Mouse (Mus musculus) macrophage (primary cell): Measurements from ENCODE around the gene Osbpl7. TPM values are rescaled to one million over a fixed set of nuclear protein-coding genes. Genes with fewer than 3 reads are reported as not detected.

ENCODE experiments used
- H3K27ac ChIP-seq: fragments of 350-480 bp; formaldehyde crosslinking; 2 replicates; pipeline ENCODE4 v1.9.0; 2021
- H3K36me3 ChIP-seq: fragments of 350-480 bp; formaldehyde crosslinking; 2 replicates; pipeline ENCODE4 v1.9.0; 2021; ENCODE audit errors: inconsistent target
- H3K4me3 ChIP-seq: fragments of 350-480 bp; formaldehyde crosslinking; 2 replicates; pipeline ENCODE4 v1.9.0; 2021; ENCODE audit errors: inconsistent target
- H3K79me2 ChIP-seq: fragments of 350-480 bp; formaldehyde crosslinking; 2 replicates; pipeline ENCODE4 v1.9.0; 2021; ENCODE audit errors: inconsistent target
- WGBS: methylation state at CpG from one replicate; pipeline ENCODE4 v1.1.7; 2026; ENCODE audit warnings: inconsistent platforms; ENCODE audit not compliant: missing documents; 5-methylcytosine and 5-hydroxymethylcytosine counted together
- polyA plus RNA-seq: library from polyadenylated mRNA; stranded (reverse); fragments of 250-400 nt; gene quantifications from 3 replicates; pipeline ENCODE4 v1.2.4, GENCODE M21; 2018; ENCODE audit warnings: inconsistent platforms

Osbpl7 gene
- polyA plus RNA-seq, 1 experiment from 2014 or later = 6.4 TPM

- Histone ChIP-seq H3K27ac (peak within 1 kb of the TSS; percentile 53), H3K36me3 (no peaks in the 10 kb centered on the region), H3K79me2 (no peaks in the 10 kb centered on the region), H3K4me3 (peak within 1 kb of the TSS; percentile 77)
- WGBS = under 1% methylated on average over 25 of the region's 25 CpGs
Measured at GRCm38 (mm10) chr11:97029686-97030417, 20.6 kb upstream of the Osbpl7 start, which contains the start of gene Scrn2. Gene Scrn2 (plus strand): TSS chr11:97029938.

DNA sequence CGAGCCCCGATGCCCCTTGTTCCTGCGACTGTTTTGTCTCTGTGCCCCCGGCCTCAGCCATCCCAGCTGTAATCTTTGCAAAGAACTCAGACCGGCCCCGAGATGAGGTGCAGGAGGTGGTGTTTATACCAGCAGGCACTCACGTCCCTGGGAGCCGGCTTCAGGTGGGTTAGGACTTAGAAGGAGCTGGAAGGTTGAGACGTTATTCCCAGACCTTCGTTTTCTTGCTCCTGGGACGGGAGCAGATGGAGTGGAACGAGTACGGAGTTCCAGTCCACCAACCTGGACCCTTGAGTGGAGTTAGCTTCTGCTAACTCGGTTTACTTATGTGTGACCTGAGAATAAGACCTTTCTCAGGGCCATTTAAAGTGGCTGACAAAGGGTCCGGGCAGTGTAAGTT is 20.0 kb upstream of the Osbpl7 start:
- Histone ChIP-seq H3K27ac (peak overlapping the region; percentile 53; the same call in 1 of the 2 replicates), H3K79me2 (no peaks in the 10 kb centered on the region), H3K4me3 (peak overlapping the region; percentile 77), H3K36me3 (no peaks in the 10 kb centered on the region)
- 24% methylated on average over 14 of the region's 15 CpGs for WGBS

DNA sequence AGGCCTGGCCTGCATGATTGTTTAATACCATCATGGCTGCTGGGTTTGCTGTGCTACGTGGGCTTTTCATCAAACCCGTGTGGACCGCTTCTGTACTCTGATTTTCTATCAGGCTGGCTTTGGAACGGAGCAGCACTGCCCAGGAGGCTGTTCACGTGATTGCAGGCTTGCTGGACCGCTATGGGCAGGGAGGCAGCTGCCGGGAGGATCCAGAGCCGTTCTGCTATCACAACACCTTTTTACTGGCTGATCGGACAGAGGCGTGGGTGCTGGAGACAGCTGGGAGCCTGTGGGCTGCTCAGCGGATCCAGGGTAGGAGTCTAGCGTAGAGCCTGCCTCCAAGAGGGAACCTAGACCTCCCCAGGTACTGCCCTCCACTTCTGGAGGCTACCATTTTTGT is 18.5 kb upstream of the Osbpl7 start:
- H3K27ac ChIP-seq = no peak overlapping the region
- WGBS = 98% methylated on average over 12 of the region's 12 CpGs
- no peaks in the 10 kb centered on the region for H3K79me2 ChIP-seq
- H3K36me3 ChIP-seq = no peaks in the 10 kb centered on the region
- H3K4me3 ChIP-seq = no peak overlapping the region

DNA sequence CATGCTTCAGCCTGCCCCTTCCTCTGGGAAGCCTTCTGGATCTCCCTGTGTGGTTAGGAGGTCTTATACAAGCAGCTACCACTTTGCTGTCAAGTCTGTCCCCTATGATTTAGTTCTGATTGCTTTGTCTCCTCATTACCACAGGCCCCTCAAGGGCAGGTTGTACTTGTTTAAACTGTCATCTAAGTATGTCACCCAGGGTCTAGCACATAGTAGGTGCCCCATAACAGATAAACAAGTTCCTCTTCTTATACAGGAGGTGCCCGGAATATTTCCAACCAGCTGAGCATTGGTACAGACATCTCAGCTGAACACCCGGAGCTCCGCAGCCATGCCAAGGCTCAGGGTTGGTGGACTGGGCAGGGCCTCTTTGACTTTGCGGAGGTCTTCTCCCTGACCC is 17.9 kb upstream of the Osbpl7 start:
- Histone ChIP-seq H3K27ac (no peak overlapping the region), H3K36me3 (no peaks in the 10 kb centered on the region), H3K4me3 (no peak overlapping the region), H3K79me2 (no peaks in the 10 kb centered on the region)
- WGBS = 95% methylated on average over 4 of the region's 4 CpGs

- H3K79me2 ChIP-seq = no peaks in the 10 kb centered on the region
- no peaks in the 10 kb centered on the region for H3K36me3 ChIP-seq
- no peak overlapping the region for H3K27ac ChIP-seq
- WGBS = 94% methylated on average over 4 of the region's 4 CpGs
- H3K4me3 ChIP-seq = no peak overlapping the region
Measured at GRCm38 (mm10) chr11:97033781-97034180, 16.6 kb upstream of the Osbpl7 start.

DNA sequence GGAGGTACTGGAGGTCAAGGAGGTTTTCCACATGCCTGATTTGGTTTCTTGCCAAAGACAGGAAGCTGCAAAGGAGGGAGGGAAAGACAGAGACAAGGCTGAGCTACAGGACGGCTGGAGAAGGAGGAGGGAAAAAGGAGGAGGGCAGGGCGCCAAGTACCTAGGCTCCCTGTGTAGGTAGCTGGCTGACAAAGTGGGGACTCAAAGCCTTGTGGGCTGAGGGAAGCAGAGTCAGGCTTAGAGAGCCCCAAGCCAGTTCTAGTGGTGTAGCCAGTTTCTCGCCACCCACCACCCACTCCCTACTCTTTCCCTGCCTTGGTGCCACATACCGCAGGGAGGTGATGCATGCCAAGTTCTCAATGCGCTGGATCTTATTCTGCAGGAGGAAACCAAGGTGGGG is 14.3 kb upstream of the Osbpl7 start:
- no peak overlapping the region for H3K27ac ChIP-seq
- no peaks in the 10 kb centered on the region for H3K36me3 ChIP-seq
- WGBS = 91% methylated on average over 5 of the region's 5 CpGs
- H3K4me3 ChIP-seq = no peak overlapping the region
- H3K79me2 ChIP-seq = no peaks in the 10 kb centered on the region

DNA sequence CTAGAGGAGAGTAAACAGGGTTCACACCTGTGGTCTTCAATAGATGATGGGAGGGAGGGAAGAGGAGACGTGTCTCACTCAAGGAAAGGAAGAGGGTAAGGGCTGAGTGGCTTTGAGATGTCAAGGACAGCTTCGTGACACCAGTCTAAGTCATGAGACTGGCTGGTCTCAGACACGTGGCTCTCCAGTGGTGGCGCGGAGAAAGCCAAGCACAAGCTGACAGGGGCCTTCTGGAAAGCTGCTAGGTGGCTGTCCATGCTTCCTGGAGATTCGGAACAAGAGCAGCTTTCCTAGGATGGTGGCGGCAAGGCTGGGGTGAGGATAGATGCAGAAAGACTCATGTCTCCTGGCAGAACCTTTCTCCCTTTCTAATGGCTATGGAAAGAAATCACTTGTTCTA is 11.5 kb upstream of the Osbpl7 start:
- Histone ChIP-seq H3K36me3 (no peaks in the 10 kb centered on the region), H3K27ac (no peak overlapping the region), H3K79me2 (peaks cover 25% of the 10 kb centered on the region), H3K4me3 (no peak overlapping the region)
- 84% methylated on average over 7 of the region's 7 CpGs for WGBS

DNA sequence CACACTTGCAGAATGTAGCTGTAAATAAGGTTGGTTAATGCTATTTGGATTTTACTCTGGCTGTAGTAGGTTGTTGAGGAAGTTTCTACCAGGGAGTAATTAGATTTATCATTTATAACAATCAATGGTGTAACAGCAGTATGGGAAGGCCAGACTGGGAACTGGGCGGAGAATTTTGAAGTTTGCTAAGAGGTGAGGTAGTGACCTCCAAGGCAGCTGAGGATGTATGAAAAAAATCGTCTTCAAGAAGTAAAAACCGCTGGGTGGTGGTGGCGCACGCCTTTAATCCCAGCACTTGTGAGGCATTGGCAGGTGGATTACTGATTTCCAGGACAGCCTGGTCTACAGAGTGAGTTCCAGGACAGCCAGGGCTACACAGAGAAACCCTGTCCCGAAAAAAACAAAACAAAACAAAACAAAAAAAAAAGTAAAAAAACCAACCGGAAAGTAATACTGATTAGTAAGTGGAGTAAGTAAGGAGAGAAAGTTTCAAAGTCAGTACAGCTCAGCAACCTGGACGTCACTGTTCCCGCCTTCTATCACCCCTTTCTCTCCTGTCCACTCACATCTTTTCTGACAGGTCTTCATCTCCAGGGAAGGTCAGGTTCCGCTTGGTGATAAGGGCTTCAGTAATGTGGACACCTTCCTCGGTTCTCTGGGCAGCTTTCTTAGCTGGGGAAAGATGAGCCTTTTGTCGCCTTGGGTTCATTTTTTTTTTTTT is 10.0 kb upstream of the Osbpl7 start:
- H3K4me3 ChIP-seq = peak overlapping the region; percentile 96
- 36% methylated on average over 12 of the region's 12 CpGs for WGBS
- no peak overlapping the region for H3K27ac ChIP-seq

DNA sequence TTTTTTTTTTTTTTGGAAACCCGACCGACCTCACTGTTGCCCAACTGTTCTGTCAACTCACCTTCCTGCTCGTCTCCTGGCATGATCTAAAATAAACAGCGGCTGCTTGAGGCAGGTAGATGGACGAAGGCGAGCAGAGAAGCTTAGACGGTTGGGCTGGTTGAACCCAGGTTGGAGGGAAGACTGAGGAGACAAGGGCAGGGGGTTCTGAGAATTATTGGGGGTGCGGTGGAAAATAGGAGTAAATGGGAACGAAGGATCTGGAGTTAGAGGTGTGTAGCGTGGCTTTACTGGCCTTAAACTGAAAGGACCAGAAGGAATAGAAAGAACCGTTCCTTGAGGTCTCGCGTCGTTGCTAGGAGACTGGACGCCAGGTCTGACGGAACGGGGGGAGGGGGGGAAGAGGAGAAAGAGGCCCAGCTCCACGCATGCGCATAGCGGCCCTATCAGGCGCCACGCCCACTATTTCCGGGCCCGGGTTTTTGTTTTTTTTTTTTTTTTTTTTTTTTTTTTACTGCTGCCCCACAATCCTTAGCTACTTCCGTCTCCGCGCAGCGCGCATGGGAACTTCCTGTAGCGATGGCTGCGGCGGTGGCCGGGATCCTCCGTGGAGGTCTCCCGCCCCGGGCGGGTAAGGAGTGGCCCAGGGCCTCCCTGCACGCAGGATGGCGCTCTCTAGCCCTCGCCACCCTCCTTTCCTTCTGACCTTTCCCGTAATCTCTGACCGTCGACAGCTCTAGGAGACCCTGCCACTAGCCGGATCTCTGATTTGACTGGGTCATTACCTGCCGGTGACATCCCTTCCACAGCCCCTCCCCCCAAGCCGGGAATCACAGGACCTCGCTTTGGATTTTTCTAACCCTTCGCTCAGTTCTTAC is 9.2 kb upstream of the Osbpl7 start, which contains the start of the genes Lrrc46 and Mrpl10:
TSS of gene Lrrc46 (minus strand) at position 386 of the 878 bp plus-strand sequence.
TSS of gene Mrpl10 (plus strand) at position 539 of the 878 bp plus-strand sequence.
- Histone ChIP-seq H3K27ac (peak within 1 kb of the TSS; percentile 56), H3K79me2 (peaks cover 35% of the 10 kb centered on the region), H3K36me3 (peaks cover 7% of the 10 kb centered on the region; the same call in 1 of the 2 replicates), H3K4me3 (peak within 1 kb of the TSS; percentile 96)
- WGBS = 2% methylated on average over 41 of the region's 48 CpGs

More for the DNA sequence above, 10.0 kb upstream of the Osbpl7 start:
- peaks cover 7% of the 10 kb centered on the region; the same call in 1 of the 2 replicates for H3K36me3 ChIP-seq
- H3K79me2 ChIP-seq = peaks cover 35% of the 10 kb centered on the region

DNA sequence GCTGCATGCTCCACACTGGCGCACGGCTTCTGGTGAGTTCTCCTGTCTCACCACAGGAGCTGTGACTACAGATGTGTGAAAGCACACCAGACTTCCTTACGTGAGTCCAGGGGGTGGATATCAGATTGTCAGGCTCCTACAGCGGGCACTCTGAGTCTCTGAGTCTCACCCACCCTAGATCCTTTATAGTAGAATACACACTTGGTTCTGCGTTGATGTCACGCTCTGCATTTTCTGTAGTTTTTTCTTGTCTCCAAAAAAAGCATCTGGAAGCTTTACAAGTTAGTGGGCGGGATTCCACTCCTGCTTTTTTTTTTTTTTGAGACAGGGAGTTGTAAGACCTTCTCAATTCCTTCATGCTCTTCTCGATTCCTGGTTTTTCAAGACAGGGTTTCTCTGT is 5.5 kb upstream of the Osbpl7 start:
- H3K27ac ChIP-seq = no peak overlapping the region
- H3K4me3 ChIP-seq = no peak overlapping the region
- peaks cover 35% of the 10 kb centered on the region for H3K79me2 ChIP-seq
- 95% methylated on average over 8 of the region's 8 CpGs for WGBS
- H3K36me3 ChIP-seq = peaks cover 15% of the 10 kb centered on the region; the same call in 1 of the 2 replicates

DNA sequence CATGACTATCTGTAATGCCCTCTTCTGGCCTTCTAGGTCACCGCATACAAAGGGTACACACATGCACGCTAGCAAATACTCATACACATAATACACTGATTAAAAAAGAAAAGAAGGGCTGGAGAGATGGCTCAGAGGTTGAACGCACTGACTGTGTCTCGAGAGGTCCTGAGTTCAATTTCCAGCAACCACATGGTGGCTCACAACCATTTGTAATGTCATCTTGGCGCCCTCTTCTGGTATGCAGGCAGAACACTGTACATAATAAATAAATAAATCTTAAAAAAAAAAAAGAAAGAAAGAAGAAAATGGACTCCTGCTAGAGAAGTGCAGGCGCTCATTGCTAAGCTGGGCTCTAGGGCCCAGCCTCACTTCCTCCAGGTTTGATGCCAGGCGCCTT is 4.6 kb upstream of the Osbpl7 start:
- H3K36me3 ChIP-seq = peaks cover 15% of the 10 kb centered on the region; the same call in 1 of the 2 replicates

GRCm38 (mm10) chr11:97048090-97048650 is 2.3 kb upstream of the Osbpl7 start:
- 90% methylated on average over 8 of the region's 8 CpGs for WGBS
- Histone ChIP-seq H3K36me3 (peaks cover 15% of the 10 kb centered on the region; the same call in 1 of the 2 replicates), H3K79me2 (peaks cover 32% of the 10 kb centered on the region; the same call in 1 of the 2 replicates), H3K4me3 (no peak overlapping the region), H3K27ac (no peak overlapping the region)

More for the DNA sequence above, 4.6 kb upstream of the Osbpl7 start:
- 89% methylated on average over 7 of the region's 7 CpGs for WGBS
- Histone ChIP-seq H3K4me3 (no peak overlapping the region), H3K27ac (no peak overlapping the region), H3K79me2 (peaks cover 37% of the 10 kb centered on the region)

- no peak overlapping the region for H3K4me3 ChIP-seq
- peaks cover 24% of the 10 kb centered on the region for H3K36me3 ChIP-seq
- H3K79me2 ChIP-seq = peaks cover 18% of the 10 kb centered on the region; the same call in 1 of the 2 replicates
- 94% methylated on average over 6 of the region's 6 CpGs for WGBS
- H3K27ac ChIP-seq = no peak overlapping the region
Measured at GRCm38 (mm10) chr11:97049492-97050085, 839 bp upstream of the Osbpl7 start.
